Mouse (Mus musculus) CD8-positive naive resting alpha-beta T cell, adult 2 months (primary cell): ENCODE measurements around the gene Phyhd1.

Experiments
- DNase-seq, 2 experiments: peaks; one replicate each; pipeline ENCODE4 v3.0.0; 2022; ENCODE audit warnings: low read depth in 2 of 2, low spot score in 2 of 2

Phyhd1 gene

GRCm38 (mm10) chr2:30283193-30283592, 17.2 kb downstream of the Phyhd1 start:
- no peak for DNase-seq

- DNase-seq, result no peak
Measured at GRCm38 (mm10) chr2:30285004-30285403, 19.0 kb downstream of the Phyhd1 start.

- no peak for DNase-seq
Measured at GRCm38 (mm10) chr2:30285416-30286181, 19.6 kb downstream of the Phyhd1 start.

- DNase-seq, result peak; percentile 95 to 98
Measured at GRCm38 (mm10) chr2:30286192-30287026, 20.4 kb downstream of the Phyhd1 start, which contains the start of the genes Dolk and Nup188. Gene Dolk (minus strand): TSS chr2:30286334. Gene Nup188 (plus strand): TSS chr2:30286397.

- DNase-seq, result no peak
Measured at GRCm38 (mm10) chr2:30287027-30287373, 21.0 kb downstream of the Phyhd1 start.

- DNase-seq, result no peak
Measured at GRCm38 (mm10) chr2:30299525-30299924, 33.5 kb downstream of the Phyhd1 start.

- no peak for DNase-seq
Measured at GRCm38 (mm10) chr2:30299966-30300365, 34.0 kb downstream of the Phyhd1 start.

- no peak for DNase-seq
Measured at GRCm38 (mm10) chr2:30306087-30306486, 40.1 kb downstream of the Phyhd1 start.

- DNase-seq, result no peak
Measured at GRCm38 (mm10) chr2:30309351-30309750, 43.3 kb downstream of the Phyhd1 start.

- DNase-seq, result no peak
Measured at GRCm38 (mm10) chr2:30311481-30311880, 45.5 kb downstream of the Phyhd1 start.

- no peak for DNase-seq
Measured at GRCm38 (mm10) chr2:30316136-30316535, 50.1 kb downstream of the Phyhd1 start.

GRCm38 (mm10) chr2:30316955-30317354, 51.0 kb downstream of the Phyhd1 start:
- no peak for DNase-seq

GRCm38 (mm10) chr2:30319260-30319659, 53.3 kb downstream of the Phyhd1 start:
- no peak for DNase-seq

- DNase-seq, result no peak
Measured at GRCm38 (mm10) chr2:30323111-30323510, 57.1 kb downstream of the Phyhd1 start.

- DNase-seq, result no peak
Measured at GRCm38 (mm10) chr2:30325296-30325695, 59.3 kb downstream of the Phyhd1 start.

- DNase-seq, result no peak
Measured at GRCm38 (mm10) chr2:30327276-30327675, 61.3 kb downstream of the Phyhd1 start.

- no peak for DNase-seq
Measured at GRCm38 (mm10) chr2:30328791-30329190, 62.8 kb downstream of the Phyhd1 start.
